Mouse (Mus musculus) embryo, embryonic 10.5 days (tissue): ENCODE measurements around the gene Fgf22.
"Not testable (repeated sequence)": the region's sequence is repeated elsewhere in the genome, so short reads cannot be mapped to it uniquely, and the experiment has no call there.

Experiments
- DNase-seq: peaks from one replicate; pipeline ENCODE4 v3.0.0-alpha.2; 2015; ENCODE audit warnings: low spot score

Gene Fgf22

DNA sequence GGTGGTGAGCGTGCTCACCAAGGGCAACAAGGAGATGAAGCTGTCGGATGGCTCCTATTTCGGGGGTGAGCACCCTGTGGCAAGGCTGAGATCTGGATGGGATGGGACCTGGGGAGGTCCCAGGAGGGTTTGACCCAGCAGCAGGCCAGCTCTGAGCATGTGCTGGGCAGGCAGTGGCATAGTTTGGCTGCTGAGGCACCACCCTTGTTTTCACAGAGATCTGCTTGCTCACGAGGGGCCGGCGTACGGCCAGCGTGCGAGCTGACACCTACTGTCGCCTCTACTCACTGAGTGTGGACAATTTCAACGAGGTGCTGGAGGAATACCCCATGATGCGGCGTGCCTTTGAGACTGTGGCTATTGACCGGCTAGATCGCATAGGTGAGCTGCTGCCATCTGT is 21.0 kb upstream of the Fgf22 start:
- no peak for DNase-seq

DNA sequence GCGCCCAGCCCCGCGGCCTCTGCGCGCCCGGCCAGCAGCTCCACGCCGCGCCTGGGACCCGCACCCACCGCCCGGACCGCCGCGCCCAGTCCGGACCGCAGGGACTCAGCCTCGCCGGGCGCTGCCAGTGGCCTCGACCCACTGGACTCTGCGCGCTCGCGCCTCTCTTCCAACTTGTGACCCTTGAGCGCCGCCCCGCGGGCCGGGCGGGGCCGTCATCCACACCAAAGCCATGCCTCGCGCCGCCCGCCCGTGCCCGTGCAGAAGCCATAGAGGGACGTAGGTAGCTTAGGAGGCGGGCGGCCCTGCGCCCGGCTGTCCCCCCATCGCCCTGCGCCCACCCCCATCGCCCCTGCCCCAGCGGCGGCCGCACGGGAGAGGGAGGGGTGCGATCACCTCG is 19.5 kb upstream of the Fgf22 start:
- peak; percentile 44 for DNase-seq

DNA sequence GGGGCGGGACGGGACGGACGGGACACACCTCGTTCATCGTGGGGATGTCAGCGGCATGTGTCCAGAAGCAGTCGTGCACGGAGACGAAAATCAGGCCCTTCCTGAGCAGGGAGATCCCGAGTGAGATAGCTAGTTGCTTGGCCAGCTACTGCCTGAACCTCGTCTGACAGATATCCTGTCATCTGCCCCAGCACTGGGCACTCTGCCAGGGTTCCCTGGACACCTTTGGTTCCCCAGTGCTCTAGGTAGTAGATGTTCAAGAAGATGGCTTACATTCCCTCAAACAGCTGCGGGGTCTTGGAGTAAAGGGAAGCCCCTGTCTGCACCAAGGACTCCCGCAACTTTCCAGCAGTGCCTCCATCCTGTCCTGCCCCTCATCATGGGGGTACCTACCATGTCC is 18.2 kb upstream of the Fgf22 start:
- no peak for DNase-seq

DNA sequence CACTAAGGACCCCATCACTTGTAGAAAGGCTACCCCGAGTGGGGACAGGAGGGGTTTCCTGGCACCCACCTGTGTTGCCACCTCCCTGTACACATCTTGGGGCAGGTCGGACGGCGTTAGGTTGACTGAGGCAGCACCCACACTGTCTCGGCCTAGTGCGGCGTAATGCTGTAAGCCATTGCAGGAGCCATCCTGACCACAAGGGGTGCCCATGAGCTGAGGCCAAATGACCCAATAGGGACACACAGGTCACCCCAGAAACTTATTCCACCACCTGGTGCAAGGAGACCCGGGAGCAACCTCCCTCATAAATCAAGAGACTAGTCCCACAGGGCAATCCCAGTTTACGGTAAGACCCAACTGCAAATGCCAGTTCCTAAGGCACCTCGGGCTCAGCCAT is 16.6 kb upstream of the Fgf22 start:
- DNase-seq: peak; percentile 19

DNA sequence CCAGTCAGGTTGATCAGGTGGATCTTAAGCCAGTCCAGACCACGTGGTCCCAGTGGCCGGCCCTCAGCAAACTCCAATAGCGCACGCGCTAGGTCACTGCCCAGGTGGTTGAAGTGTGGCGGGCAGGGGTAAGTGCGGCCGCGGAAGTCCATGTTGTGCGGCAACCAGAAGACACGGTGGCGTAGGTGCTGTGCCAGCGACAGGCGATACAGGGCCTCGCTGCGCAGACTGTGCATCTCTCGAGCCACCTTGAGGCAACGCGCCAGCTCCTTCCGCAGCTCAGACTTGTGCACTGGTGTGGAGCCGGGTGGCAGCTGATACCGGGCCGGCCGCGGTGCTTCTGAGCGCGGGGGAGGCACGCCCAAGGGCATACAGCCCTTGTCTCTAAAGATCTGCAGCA is 15.6 kb upstream of the Fgf22 start:
- DNase-seq: no peak

DNA sequence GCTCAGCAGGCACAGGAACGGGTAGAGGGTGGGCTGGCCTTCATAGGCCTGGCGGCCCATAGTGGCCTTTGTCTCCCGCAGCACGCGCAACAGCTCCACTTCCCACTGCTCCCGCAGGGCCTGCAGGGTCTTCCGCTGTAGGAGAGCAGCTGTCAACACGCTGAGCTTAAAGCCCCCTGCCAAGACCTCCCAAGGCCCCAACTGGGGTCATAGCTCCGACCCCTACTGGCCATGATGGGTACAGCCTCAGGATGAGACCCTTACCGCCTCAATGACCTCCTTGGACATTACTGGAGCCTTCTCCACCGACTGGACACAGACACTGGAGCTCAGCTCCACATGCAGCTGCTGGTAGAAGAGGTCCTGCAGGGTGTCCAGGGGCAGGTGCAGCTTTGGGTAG is 14.0 kb upstream of the Fgf22 start:
- peak; percentile 37 for DNase-seq

DNA sequence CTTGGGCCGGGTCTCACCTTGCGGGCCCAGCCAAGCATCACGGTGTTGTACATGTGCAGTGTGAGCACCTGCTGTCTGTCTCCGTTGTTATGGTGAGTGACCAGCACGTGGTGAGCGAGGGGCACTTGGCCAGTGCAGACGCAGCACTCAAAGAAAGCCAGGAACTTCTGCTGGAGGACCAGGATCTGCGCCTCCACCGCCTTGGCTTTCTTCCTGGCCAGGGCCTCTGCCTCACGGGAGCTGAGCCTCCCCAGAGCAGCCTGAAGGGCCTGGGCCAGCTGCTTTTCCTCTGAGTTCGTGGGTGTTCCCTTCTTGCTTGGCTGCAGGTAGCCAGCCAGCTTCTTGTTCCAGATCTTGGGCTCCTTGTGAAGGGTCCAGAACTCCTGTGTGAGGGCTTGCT is 11.7 kb upstream of the Fgf22 start:
- no peak for DNase-seq

DNA sequence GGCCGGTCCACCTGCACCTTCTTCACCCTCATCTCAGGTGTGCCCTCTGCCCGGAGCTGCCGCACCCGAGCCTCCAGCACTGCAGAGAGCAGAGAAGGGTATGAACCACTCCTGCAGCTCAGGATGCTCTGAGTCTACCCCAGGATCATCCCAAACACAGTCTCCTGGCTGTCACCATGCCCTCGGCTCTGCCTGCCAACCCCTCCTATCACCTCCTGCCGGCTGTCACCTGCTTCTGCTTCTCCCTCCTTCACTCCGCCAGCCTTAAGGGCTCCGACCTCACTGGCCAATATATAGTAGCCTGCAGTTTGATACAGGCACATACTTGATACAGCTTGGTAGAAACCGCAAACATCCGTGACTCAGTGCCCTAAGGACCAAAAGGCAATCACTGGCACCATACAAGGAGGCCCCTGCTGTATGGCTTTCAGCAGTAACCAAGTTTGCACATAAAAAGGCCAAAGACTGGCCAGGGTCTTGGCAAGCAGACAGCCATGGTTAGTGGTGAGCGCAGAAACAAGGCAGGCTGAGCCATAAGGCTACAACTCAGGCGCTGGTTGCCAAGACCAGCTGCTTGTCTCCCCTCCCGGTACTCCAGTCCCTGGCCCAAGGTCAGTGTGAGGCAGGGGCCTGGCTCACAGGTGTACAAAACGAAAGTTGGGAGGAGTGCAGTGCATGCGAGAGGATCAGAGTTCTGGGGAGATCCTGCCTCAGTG is 11.1 kb upstream of the Fgf22 start:
- no peak for DNase-seq

DNA sequence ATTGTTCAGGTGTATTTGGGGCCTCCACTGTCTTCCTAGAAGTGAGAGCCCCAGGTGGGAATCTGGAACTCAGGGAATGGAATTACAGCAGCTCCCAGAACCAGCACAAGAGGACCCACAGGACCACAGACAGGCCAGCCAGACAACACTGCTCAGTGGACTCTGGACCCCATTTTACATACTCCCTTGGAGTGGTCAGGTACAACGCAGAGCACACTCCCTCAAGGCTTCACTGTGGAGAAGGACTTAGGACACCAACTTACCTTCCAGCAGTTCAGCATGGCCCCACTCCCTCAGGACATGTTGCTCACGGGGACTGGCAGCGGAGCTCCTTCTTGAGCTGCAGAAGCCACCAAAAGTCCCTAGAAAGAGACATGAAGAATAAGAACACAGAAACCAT is 9.5 kb upstream of the Fgf22 start:
- no peak for DNase-seq

DNA sequence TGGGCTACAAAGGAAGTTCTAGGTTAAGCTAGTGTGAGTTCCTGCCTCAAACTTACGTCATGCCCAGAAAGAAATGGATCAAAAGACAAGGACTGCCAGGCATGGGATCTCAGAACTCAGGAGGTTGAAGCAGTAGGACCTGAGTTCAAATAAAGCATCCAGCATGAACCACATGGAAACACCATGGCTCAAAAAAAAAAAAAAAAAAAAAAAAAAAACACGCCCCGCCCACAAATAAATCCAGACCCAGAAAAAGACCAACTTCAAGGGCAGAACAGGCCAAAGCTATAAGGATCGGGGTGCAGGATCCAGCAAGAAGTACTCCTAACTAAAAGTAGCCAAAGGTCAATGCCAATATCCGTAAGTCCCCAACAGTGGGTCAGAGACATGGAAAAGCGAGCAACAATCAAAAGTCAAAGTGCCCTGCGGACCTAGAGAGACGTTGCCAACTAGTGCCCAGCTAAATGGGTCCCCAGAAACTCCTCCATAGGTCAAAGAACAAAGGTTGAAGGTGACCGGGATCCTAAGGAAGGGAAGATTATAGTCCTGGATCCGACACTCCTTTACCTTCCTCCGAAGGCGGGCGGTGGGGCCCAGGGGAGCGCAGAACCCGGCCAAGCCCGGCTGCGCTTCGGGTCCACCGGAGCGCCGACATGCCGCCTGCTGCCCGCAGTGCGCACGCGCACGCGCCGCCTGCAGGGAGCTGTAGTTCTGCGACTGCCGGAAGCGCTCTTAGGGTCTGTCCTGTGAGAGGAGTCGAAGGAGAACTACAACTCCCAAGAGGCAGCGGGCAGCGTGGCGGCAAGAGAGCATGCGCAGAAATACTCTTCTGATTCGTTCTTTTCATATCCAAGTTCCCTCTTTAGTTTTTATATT is 8.7 kb upstream of the Fgf22 start, which contains the start of gene Polrmt:
Gene Polrmt (minus strand): TSS at position 684 of the 876 bp plus-strand sequence.
- DNase-seq: peak; percentile 99

DNA sequence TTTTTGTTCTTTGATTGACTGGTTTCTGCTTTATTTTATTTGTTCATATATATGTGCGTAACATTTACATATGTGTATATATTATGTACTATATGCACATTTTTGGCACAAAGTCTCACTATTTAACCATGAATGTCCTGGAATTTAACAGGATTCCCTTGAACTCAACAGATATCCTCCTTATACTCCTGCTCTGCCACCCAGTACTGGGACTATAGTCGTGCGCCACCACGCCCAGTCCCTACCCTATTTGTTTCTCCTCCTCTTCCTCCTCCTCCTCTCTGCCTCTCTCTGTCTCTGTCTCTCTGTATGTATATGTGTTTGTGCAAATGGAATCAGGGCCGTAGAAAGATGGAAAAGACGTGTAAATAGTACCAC is 8.1 kb upstream of the Fgf22 start:
- DNase-seq: no peak

DNA sequence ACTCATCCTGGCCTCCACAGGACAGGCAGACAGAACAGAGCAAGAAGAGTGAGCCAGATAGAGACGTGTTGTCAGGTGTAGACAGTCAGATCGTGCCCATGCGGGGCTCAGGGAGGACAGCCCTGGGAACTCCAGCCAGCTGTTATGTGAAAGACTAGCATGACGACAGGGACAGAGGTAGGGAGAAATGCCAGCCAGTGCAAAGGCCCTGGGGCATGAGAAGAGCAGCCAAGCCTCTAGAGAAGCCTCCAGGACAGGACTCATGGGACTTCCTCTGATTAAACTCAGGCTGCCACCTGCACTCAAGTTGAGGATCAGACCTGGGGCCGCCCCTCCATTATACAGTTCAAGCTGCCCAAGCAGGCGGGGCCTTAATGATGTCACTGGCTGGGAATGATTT is 6.4 kb upstream of the Fgf22 start:
- no peak for DNase-seq

DNA sequence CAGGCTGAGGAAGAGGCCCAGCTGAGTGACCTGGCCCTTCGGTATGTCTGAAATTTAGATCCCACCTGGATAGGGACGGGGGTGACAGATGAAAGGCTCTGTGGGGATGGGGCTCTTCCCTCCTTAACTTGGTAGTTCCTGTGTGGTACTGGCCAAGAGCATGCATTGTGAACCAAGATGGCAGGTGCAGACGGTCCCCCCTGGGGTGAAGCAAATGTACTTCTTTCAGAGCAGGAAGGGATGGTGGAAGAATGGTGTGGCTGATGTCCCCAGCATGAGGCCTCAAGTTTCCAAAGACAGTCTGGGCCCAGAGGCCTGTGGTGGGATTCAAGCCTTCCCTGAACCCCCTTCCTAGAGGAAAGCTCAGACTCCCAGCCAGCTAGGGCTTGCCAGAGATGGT is 978 bp downstream of the Fgf22 start:
- no peak for DNase-seq

DNA sequence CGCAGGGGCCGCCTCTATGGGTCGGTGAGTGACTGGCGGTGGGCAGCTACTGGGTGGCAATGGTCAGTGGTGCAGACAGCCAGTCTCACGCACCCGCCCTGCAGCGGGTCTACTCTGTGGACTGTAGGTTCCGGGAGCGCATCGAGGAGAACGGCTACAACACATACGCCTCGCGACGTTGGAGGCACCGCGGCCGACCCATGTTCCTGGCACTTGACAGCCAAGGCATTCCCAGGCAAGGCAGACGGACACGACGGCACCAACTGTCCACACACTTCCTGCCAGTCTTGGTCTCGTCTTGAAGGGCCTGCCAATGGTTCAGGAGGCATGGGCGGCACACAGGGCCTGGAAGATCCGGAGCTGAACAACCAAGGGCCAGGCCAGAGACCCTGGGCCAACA is 1.8 kb downstream of the Fgf22 start:
- DNase-seq: no peak

DNA sequence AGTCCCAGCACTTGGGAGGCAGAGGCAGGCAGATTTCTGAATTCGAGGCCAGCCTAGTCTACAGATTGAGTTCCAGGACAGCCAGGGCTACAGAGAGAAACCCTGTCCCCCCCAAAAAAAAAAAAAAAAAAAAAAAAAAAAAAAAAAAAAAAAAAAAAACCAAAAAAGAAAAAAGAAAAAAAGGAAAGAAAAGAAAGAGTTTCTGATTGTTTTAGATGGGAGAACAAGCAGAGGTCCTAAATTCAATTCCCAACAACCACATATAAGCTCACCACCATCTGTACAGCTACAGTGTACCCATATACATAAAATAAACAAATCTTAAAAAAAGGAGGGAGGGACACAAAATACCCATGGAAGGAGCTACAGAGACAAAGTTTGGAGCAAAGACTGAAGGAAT is 4.8 kb downstream of the Fgf22 start:
- DNase-seq: not testable (repeated sequence)

DNA sequence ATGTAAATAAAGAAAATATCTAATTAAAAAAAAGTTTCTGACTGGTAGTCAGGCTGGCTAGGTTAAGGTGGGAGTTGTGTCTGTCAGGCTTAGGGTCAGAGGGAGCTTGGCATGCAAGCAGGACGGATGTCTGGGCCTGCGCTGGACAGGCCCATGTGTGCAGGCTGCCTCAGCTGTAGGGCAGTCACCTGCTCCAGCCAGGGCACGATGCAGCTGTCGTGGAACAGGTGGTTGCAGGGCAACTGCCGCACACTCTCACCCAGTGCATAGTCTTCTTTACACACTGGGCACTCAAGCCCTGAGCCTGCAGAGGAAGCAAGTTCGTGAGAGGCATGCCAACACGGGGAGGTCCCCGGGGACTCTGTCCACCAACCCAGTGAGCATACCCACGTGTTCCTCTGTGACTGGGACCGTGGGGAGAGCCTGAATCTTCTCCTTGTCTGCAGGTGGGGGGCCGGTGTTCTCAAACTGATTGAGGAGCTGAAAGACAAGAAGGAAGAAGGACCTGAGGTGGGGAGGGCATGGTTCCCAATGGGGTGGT is 5.8 kb downstream of the Fgf22 start:
- no peak for DNase-seq

DNA sequence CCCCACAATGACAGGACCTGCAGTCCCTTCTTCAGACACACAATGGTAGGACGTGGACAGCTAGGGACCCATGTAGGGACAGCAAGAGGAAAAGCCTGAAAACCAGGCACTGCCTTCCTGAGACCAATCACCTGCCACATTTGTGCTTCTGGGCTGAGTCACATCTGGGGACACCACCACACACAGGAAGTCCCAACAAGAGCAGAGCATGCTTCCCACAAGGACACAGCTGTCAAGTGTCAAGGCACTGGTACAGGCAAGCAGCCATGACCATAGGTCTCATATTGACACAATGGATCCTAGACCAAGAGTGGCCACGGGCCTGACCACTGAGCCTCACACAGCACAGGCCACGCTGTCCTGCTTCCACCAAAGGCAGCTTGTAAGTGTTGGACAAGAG is 8.0 kb downstream of the Fgf22 start:
- DNase-seq: no peak

DNA sequence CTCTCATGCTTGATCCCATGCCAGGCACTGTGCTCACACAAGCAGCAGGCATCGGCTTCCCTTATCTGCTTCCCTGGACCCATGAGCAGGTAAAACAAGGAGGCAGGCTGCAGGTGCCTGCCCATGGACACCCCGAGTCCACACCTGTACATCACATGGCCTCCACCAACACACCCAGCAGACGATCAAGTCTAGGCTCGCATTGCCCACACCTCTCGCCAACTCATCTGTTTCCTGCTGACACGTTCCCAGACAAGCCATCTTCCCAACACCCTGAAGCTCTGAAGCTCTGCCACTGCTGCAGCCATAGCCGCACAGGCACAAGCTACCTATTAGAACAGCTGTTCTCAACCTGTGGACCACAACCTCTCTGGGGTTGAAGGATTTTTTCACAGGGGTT is 9.4 kb downstream of the Fgf22 start:
- DNase-seq: no peak

DNA sequence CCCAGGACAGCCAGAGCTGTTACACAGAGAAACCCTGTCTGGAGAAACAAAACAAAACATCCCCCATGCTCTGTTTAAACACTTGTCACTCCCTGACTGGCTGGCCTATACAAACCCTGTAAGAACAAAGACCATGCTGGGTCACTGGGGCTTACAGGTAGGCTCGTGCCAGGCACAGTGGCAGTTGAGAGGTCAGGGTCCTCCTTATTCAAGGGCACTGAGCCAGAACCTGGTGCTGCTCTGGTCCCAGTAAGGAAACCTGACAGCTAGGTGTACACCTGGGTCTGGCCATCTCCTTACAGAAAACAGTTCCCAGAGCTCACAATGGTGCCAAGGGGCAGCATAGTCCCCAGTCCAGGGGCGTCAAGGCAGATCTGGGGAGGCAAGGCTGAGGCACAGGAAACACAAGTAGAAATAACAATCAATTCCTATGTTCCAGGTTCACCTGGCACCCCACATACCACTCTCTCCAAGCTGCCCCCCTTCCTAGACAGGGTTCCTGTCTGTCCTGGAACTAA is 10.4 kb downstream of the Fgf22 start:
- no peak for DNase-seq

DNA sequence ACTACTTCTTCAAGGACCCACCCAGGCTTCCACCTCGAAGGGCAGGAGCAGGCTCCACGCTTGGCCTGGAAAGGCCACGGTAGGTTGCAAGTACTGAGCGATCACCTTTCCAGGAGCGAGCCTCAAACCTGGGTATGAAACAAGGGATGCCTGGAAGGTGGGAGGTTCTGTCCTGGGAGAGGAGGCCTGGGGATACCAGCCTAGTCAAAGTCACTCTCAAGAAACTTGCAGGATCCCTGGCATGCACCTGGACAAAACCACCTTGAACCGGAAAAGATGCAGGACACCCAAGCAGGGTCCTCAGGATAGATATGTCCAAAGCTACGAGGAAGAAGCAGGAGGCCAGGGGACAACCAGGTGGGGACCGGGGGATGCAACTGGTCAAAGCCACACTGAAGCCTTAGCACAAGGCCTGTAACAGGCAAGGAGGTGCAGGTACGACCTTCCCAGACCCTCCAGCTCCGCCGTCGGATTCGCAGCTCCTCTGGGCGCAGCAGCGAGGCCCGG is 11.2 kb downstream of the Fgf22 start:
- no peak for DNase-seq

DNA sequence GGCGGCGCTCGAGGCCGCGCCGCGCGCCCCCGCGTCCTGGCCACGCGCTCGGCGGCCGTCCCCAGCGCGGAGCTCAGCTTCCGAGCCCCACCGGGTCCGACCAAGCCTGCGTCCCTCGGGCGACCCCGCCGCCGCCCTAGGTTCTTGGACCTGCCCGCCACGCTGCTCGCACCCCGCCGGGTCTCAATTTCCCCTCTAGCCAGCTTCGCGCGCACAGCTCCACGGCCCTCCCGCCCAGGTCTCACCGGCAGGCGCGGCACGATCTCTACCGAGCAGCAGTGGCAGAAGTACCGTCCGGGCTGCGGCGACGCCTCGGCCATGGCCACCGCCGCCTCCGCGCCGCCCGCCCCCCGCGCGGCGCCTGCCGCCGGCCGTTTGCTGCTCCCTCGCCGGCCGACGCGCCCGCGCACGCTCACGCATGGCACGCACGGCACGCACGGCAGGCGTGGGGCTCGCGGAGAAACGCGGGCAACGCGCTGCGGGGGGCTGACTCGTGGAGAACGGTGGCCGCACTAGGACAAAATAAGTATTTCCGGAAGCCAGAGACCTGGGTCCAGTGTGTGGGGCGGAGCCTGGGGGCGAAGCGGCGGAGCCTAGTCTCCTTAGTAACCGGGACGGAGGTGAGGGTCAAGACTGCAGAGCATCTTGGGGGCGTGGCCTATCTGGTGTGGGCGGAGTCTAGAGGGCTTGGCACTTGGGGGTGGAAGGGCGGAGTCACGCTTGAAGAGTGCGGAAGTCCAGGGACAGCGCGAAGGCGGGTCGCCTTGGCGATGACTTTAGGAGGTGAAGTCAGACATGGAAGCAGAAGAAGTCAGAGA is 11.8 kb downstream of the Fgf22 start, which contains the start of gene Rnf126:
Gene Rnf126 (minus strand): TSS at position 445 of the 818 bp plus-strand sequence.
- DNase-seq: peak; percentile 100
